Mouse (Mus musculus) frontal cortex, postnatal 10 days (tissue): ENCODE data around the gene Kcne4.

Experiments
- DNase-seq, 2 experiments: peaks; one replicate each; pipeline ENCODE4 v3.0.0; 2022; ENCODE audit warnings: low spot score in 2 of 2, mixed read lengths in 1 of 2

The Kcne4 gene

DNA sequence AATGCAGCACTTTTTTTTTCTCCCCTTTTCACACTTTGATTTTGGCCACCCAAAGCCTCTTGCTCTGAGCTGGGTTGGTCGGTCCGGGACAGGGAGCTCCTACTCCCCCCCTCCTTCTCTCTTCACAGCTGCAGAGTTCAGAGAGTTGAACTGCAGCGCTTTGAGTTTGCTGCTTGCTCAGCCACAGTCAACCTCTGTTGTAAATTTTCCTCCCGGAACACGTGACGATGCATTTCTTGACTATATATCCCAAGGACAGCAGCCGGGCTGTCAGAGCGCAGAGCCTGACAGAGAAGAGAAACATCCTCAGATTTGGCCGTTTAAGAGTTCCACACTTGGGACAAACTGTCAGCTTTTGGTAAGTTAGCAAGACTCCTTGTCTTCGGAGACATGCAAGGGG is at the start of gene Kcne4:
TSS of gene Kcne4 (plus strand) at position 120 of the 400 bp plus-strand sequence.
- no peak for DNase-seq

DNA sequence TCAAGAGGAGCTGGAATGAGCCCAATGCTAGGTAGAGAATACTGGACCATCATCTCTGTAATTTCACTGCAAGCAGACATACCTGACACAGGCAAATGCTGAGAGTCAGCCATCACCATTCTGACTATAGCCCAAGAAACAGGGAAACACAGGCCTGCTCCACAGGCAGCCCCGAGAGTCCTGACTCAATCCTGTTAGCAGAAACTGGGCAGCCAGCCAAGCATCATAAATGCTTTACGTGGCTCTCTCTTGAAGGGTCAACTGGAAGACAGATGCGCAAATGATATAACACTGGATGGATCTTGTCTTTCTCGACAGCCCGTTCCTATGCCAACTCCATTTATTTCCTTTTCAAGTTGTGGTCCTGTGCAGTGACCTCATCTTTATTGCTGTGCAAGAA is 34.7 kb upstream of the Kcne4 start:
- no peak for DNase-seq

DNA sequence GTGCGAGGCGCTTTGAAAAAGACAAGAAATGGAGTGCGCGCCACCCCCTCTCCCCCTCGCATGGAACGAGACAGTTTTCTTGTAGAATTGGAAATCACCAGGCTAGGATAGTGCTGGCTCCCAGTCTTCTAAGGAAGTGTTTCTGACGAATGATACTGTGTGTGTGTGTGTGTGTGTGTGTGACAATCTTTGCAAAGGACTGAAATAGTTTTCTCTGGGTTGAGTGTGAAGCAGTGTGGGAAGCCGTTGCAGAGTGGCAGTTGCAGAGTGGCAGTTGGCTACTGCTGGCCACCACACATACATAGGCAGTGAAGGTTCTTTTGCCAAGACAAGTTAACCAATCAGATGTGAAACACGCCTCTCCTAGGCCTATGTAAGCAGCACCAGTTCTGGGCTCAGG is 31.6 kb upstream of the Kcne4 start:
- peak in 1 of 2 experiments; percentile 17 for DNase-seq

DNA sequence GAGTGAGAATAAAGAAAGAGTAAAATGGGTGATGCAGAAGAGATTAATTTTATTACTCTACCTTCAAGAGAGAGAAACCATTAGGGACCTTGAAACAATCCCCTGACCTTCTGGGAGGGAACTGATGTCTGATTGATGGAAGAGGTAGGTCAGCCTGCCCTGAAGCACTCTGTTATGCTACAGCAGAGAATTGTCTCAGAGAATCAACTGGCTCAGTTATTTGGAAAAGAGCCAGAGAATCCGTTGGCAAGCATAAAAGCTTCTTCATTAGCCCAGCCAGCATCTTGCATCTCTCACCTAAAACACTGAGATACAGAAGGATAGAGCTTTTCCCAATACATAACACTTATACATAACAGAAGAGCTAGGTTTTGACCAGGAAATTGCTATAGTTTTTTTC is 26.8 kb upstream of the Kcne4 start:
- no peak for DNase-seq

DNA sequence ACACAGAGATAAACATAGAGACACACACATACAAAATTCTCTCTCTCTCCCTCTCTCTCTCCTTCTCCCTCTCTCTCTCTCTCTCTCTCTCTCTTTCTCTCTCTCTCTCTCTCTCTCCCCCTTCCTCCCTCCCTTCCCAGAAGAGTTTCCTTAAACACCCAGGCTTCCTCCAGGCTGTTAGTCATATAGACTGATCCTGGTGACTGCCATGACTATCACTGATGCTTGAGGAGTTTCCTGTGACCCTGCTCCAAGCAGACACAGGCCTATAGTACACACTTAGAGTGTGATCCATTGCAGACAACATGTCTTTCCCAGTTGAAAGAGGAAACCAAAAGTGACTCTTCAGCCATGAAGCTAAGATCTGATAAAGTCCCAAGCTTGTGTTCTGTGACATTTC is 9.1 kb upstream of the Kcne4 start:
- DNase-seq: no peak

DNA sequence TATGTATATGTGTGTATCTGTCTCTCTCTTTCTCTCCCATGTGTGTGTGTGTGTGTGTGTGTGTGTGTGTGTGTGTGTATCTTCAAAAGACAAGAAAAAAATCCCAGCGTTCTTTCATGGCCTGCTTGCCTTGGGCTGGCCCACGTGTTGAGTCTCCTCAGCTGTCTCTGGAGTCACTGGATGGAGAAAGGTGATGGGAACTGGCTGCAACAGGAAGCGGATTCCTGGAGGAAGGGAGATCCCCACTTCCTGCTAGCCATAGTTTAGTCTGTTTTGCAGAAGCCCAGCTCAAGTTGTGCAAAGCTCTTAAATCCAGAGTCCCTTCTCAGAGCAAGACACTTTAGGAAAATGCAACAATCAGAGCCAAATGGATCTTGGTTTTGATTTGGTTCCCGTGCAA is 6.7 kb upstream of the Kcne4 start:
- DNase-seq: no peak

DNA sequence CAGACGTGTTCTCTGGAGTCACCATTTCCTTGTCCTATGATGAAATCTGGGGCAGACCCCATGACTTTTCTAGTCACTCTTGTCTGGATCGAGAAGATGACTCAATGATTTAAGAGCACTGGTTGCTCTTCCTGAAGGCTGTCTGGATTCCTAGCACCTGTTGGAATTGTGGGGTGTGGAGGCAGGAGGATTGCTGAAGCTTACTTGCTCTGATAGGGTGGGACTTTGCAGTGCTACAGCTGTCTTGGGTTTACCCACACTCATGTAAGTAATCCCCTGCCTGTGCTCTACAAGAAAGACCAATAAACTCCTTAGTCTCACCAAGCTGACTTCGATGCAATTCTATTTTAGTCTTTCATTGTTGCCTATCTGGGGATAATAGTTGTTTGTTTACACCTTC is 5.7 kb upstream of the Kcne4 start:
- no peak for DNase-seq

DNA sequence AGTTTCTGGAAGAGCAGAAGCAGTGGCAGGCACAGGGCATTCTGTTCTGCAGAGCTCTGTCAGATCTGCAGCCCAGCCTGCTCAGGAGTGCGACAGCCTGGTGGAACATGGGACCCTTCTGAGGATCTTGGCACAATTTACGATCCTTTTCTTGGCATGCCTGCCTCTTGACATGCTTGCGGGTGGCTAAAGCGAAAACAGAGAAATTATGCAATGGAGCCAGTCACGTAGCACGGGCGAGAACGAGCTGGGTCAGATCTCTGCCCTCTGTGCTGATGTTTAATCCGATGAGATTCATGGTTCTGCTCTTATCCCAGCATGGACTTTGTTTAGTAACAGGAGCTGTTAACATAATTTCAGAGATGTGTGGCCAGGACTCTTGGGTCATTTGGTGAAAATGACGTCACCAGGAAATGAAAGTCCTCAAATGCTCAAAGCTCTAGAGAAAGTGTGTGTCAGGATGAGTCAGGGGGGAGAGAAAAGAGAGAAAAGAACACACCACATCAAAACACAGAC is 4.5 kb upstream of the Kcne4 start:
- DNase-seq: no peak

DNA sequence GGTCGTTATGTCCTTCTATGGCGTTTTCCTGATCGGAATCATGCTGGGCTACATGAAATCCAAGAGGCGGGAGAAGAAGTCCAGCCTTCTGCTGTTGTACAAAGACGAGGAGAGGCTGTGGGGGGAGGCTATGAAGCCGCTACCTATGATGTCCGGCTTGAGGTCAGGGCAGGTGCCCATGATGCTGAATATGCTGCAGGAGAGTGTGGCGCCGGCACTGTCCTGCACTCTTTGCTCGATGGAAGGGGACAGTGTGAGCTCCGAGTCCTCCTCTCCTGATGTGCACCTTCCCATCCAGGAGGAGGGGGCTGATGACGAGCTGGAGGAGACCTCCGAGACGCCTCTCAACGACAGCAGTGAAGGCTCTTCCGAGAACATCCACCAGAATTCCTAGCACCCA is 1.2 kb downstream of the Kcne4 start:
- DNase-seq: no peak

DNA sequence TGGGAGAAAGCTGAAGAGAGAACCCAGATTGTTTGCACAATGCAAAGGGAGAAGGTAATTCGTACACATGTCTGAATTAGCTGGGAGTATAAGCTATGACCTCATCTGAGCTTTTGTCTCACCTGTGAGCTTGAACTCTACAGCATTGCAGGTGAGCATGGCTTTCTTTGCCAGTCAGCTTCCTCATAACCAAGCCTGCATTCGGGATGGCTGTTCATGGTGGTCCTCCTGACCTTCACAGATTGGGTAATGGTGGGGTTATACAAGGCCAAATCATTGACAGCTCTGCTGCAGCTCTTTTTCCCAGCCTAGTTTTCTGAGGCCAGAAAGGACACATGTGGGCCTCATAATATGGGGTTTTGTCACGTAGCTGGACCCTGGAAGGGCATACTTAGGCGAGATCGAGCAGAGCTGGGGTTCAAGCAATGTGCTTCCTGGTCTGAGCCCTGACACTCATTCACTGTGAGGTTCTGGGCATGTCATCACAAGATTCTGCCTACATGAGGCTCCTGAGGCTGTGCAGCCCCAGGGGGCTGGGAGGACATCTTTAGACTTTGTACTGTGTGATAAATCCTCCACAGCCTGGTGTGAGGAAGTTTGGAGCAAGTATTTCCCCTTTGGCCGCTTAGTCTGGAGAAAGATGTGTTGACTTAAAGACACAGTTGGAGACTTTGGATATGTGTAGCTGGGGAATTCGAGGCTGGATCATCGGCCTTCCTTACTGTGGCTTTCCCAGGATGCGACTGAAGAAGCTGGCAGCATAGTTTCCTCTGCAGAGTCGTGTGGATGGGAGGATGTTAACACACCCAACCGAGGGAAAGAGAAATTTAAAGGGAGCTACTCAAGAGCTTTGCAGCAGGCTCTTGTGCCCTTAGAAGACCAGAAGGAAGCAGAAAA is 2.3 kb downstream of the Kcne4 start:
- no peak for DNase-seq

DNA sequence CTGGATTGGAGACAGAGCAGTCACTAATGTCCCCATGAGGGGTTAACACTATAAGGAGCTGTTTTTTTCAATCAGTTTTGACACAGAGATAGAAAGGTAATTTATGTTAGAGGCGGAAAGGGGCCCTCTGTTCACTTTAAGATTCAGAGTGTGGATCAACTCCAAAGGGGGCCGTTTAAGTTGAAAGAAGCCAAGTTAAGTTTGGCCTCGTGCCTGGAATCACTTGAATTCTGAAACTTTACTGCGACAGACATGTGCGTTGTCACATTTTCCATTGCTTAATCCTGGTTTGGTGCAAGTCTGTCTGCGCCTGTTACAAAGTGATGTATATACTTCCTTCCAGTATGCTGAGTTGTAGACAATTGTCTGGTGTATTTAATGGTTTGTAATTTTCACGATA is 3.0 kb downstream of the Kcne4 start:
- peak in 1 of 2 experiments; percentile 21 for DNase-seq

DNA sequence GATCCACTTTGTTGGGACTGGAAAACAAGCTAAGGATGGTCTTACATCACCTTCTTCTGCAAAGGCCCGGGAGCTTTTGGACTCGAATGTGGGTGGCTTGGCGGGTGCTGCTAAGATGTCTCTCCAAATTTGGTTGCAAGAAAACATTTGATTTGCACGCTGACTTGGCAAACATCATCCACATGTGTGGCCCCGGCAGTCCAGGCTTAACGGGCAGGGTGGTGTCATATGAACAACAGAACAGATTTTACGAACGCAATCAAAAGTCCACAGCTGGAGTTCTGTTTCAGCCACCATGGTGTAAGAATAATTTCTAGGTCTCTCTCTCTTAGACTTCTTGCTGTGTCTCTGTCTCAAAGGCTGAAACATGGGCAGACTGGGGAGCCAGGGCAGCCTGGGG is 3.6 kb downstream of the Kcne4 start:
- DNase-seq: no peak

DNA sequence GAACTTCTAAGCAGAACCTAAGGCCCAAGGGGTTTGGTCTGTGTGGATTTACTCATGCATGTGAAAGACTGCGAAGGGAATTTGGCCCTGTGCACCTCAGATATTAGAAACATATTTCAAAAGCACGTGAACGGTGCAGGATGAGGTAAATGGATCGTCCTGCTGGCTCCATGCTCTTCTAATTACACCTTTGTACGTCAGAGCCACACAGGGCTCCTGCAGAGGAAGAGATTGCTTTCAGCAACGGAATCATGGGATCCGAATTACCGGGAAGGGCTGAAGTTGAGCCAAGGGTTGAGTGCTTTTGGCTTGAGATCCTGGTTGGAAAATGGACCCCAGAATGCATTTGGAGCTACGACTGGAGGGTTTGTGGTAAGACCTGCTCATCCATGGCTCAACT is 4.6 kb downstream of the Kcne4 start:
- no peak for DNase-seq

DNA sequence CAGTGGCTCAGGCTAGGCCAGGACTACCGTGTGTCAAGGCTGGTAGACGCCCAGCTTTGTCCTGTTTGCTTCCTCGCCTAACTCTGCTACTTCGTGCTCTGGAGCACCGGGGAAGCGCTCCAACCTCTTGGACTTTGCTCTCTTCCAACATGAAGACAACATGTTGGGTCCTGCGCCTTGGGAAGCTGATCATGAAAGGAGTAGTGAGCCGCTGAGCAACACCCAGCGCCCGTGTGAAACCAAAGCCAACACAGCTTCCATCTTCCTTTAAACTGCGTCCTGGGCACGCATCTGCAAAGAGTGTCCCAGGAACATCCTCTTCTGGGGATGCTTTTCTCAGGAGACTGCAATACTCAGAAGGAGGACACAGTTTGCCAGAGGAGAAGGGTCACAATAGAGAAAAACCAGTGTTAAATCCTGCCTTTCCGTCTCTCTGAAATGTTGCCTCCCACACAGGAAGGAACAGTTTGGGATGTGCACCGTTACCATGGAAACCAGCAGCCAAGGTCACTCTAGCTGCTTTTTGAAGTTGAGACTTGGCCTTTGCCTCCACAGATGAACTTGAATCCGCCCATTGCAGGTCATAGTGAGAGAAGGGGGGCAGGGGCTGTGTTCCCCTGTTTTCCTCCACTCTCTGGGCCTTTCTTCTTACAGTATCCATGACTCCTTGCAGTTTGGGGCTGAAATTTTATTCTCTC is 5.3 kb downstream of the Kcne4 start:
- DNase-seq: no peak

DNA sequence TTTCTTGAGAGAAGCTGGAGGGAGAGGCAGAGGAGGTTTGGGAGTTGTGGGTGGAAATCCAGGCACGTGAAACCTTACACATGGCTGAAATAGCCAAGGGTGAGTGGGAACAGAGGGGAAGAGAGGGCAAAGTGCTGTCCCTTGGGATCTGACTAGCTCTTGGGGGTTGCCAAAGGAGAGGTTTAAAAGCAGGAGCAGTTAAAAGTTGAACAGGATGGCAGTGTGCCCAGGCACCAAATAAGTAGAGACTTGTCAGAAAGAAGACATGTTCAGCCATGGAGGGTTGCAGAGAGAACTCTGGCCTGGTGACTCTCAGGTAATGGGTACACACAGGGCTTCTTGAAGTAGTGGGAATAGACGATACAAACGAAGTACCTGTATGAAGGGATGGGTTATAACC is 8.7 kb downstream of the Kcne4 start:
- DNase-seq: no peak

DNA sequence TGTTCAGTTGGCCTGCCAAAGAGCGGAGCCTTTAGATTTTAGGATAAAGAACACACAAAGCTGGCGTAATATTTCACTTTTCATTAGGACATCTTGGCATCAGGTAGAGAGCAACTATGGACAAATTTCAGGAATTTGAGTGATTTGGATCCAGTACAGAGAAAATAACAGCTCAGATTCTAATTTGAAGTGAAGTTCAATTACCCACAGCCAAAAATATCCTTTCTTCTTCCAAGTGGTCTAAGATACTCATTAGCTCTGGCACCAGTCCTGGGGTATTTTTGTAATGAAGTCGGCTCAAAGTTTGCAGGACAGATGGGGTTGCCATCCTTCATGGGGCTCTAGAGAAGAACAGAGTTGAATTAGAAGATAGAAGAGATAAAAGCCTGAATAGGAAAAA is 21.9 kb downstream of the Kcne4 start:
- no peak for DNase-seq

DNA sequence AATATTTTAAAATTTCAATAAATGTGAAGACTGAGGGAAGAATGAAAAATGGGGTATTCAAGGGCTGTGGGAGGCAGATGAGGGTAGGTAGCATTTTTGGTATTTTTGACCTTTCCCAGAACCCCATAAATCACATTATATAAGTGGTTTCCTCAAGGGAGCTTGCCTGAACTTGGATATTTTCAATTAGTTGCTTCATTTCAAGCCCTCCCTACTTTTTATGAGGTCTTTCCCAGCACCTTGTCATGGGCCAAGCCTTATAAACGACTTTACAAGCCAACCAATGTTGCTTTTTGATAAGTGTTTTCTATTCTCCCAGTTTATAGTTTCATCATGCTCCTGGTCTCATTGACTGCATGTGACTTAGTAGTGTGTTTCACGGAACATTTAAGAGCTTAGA is 24.2 kb downstream of the Kcne4 start:
- DNase-seq: no peak

DNA sequence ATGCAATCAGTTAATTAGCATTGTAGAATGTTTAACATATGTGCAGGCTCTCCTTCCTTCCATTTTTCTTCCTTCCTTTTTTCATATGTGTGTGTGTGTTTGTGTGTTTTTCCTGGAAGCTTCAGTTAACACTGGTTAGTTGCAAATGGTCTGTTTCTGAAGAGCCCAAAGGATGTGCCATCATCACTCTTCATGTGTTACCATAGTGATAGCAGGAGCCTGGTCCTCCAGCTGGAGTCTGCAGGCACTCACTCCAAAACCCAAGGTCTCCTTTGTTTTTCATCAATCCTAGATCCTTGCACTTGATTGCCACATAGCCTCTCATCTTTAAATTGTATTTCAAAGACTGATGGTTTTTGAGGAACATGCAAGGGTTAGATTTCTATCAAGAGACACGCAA is 29.1 kb downstream of the Kcne4 start:
- DNase-seq: no peak

DNA sequence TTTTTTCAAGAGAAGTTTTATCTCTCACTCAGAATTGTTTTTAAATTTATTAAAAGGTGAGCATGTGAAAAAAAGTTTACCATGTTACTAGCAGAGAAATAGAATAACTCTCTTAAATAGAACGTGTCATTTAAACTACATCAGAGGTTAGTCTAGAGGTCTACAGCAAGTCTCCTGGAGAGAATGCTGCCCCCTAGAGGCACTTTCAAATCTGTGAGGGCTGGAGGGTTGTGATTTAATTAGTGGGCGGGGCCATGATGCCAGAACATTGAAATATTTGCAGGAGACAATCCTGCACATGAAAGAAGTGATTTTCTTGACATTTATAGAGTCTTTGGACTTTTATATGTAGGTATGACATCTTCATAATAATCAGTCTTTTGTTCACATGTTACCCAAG is 29.9 kb downstream of the Kcne4 start:
- no peak for DNase-seq

DNA sequence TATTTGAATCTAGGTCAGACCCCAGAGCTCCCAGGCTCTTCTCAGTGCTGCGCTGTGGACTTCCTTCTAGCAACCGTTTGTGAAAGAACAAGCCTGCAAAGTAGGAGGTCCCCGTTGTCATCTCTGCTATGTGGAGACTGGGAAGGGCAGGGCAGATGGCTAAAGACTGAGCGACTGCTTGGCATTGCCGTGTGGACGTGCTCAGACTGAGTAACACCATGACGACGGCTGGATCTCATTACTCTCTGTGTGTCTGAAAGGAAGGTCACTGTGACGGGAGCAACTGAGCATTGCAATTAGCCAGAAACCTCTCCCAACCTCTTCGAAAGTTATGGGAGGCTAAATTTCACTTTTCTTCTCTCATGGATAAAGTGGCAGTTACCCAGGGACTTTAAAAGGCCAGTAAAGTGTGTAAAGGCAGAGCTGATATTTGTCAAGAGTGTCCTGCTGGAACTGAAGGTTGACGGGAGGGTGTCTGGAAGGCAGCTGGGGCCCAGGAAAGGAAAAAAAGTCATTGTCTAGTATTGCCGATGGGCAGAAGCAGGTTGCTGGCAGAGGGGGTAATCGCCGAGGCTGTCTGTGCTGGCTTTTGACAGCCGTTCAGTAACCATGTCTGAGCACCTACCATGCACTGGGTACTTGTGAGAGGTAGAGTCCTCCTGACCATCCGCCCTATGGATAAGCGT is 36.0 kb downstream of the Kcne4 start:
- peak in 1 of 2 experiments; percentile 19 for DNase-seq

DNA sequence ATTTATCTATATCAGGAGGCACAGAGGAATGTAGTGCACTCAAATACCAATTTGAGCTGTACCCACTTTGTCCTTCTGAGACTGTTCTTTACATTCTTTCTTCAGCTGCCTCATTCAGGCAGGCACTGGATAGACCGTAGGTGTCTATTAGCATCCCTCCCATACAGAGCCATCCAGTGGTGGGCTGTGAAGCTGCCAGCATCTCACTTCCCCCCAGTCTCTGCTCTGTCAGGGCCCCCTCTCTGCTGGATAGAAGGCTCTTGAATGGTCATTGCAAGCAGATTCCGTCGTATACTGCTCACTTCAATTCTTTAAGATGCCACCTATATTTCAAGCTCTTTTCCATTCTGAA is 36.5 kb downstream of the Kcne4 start:
- no peak for DNase-seq

DNA sequence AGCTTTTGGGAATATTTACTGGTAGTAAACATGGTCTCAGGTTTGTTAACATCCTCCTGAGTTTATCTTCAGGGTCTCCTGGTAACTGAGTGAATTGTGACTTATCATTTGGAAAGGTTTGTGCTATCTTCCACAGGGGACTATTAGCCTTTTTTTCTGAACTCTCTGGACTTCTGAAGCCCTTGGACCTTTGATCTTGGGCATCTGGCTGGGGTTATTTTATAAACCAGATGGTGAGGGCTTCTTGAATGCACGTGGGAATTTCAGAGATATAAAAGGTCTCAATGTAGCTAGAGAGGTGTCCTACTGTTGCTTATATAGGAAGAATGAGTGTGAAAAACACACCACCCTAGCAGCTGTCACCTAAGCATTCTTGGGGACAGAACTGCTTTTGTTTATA is 37.7 kb downstream of the Kcne4 start:
- no peak for DNase-seq

DNA sequence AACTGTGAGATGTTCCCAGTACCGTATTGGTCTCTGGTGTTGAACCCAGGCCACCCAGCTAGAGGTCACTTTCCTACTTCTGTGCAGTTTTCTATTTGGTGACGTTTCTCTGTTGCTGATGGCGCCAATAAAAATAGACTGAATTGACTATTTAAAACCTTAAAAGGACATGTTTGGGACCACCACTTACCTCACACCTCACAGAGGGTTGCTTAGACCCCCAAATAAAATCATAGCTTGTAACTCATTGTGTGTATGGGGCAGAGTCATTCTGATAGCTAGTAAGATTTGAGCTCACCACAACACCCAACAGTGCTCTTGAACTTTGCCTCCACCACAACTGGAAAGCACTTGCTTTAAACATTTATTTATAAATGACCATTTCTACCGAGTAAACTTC is 43.0 kb downstream of the Kcne4 start:
- DNase-seq: no peak
